Mouse (Mus musculus): ENCODE measurements at regions not wholly inside any gene's neighbourhood (a gene's known extent, or its start where the extent isn't known, plus 50 kb on each side); places are given as distances from the start of the nearest gene placed in this dataset.

GRCm38 (mm10) chr9:61808351-61809225 lies 105.8 kb downstream of the Rplp1 start:
- no peak overlapping the region for H3K4me2 ChIP-seq
- peak; percentile 87 for ATAC-seq (ENCODE audit: low FRiP score)
- H3K36me3 ChIP-seq (ENCODE audit: control insufficient read depth, insufficient read depth, low read length), result no peaks in the 10 kb centered on the region
- peaks cover 4% of the 10 kb centered on the region for H3K4me1 ChIP-seq (ENCODE audit: control insufficient read depth, insufficient read depth, low read length)
- no peak overlapping the region for H3K27ac ChIP-seq (ENCODE audit: low read depth, low read length)
- H3K4me3 ChIP-seq (ENCODE audit: low read depth, low read length), result no peak overlapping the region
- no peak overlapping the region for H3K9ac ChIP-seq (ENCODE audit: low read length)
- DNase-seq (ENCODE audit: low spot score, missing footprints), result peak; percentile 87
- H3K9me3 ChIP-seq (ENCODE audit: control insufficient read depth, low read length), result no peaks in the 10 kb centered on the region
- no peaks in the 10 kb centered on the region for H3K27me3 ChIP-seq (ENCODE audit: control insufficient read depth, insufficient read depth, low read length)
- WGBS, result 66% methylated on average over 12 of the region's 12 CpGs

- Histone ChIP-seq H3K9ac (ENCODE audit: low read length) (no peak overlapping the region), H3K36me3 (ENCODE audit: control insufficient read depth, insufficient read depth, low read length) (no peaks in the 10 kb centered on the region), H3K4me3 (ENCODE audit: low read depth, low read length) (no peak overlapping the region), H3K27me3 (ENCODE audit: control insufficient read depth, insufficient read depth, low read length) (no peaks in the 10 kb centered on the region; the same call in 1 of the 2 replicates), H3K9me3 (ENCODE audit: control insufficient read depth, low read length) (no peaks in the 10 kb centered on the region), H3K4me2 (no peak overlapping the region), H3K4me1 (ENCODE audit: control insufficient read depth, insufficient read depth, low read length) (peaks cover 5% of the 10 kb centered on the region), H3K27ac (ENCODE audit: low read depth, low read length) (no peak overlapping the region)
- DNase-seq (ENCODE audit: low spot score, missing footprints) (no peak), ATAC-seq (ENCODE audit: low FRiP score) (no peak)
- WGBS, result 96% methylated on average over 2 of the region's 2 CpGs
Measured at GRCm38 (mm10) chr9:61805971-61806370, 108.4 kb downstream of the Rplp1 start.

DNA sequence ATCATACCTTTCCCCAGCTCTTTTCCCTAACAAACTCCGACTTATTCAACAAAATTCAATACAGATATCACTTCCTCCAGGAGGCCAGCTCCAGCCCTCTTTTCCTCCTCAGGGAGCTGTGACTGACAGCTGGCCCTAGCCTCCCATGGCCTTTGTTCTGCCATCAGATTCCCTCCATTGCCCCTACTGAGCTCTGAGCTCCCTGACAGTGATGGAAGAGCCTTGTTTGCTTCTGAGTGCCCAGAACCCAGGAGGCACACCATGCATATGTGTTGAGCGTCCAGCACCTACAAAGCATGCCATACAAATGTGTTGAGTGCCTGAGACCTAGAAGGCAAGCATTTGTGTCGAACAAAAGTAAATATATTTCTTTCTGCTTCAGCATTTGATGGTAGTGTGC lies 110.8 kb downstream of the Rplp1 start:
- Histone ChIP-seq H3K4me1 (ENCODE audit: control insufficient read depth, insufficient read depth, low read length) (peaks cover 5% of the 10 kb centered on the region), H3K27me3 (ENCODE audit: control insufficient read depth, insufficient read depth, low read length) (no peaks in the 10 kb centered on the region; the same call in 1 of the 2 replicates), H3K27ac (ENCODE audit: low read depth, low read length) (no peak overlapping the region), H3K36me3 (ENCODE audit: control insufficient read depth, insufficient read depth, low read length) (no peaks in the 10 kb centered on the region), H3K9ac (ENCODE audit: low read length) (no peak overlapping the region), H3K4me2 (no peak overlapping the region), H3K4me3 (ENCODE audit: low read depth, low read length) (no peak overlapping the region), H3K9me3 (ENCODE audit: control insufficient read depth, low read length) (no peaks in the 10 kb centered on the region)
- no peak for ATAC-seq (ENCODE audit: low FRiP score)
- 52% methylated on average over 3 of the region's 3 CpGs for WGBS
- peak; percentile 84 for DNase-seq (ENCODE audit: low spot score, missing footprints)

GRCm38 (mm10) chr9:61802694-61803093 lies 111.6 kb downstream of the Rplp1 start:
- Histone ChIP-seq H3K4me3 (ENCODE audit: low read depth, low read length) (no peak overlapping the region), H3K9me3 (ENCODE audit: control insufficient read depth, low read length) (no peaks in the 10 kb centered on the region), H3K4me2 (no peak overlapping the region), H3K9ac (ENCODE audit: low read length) (no peak overlapping the region), H3K27ac (ENCODE audit: low read depth, low read length) (no peak overlapping the region), H3K4me1 (ENCODE audit: control insufficient read depth, insufficient read depth, low read length) (0 out of 2 replicates have a peak, but pooled peaks cover 3% of the 10 kb centered on the region), H3K36me3 (ENCODE audit: control insufficient read depth, insufficient read depth, low read length) (no peaks in the 10 kb centered on the region), H3K27me3 (ENCODE audit: control insufficient read depth, insufficient read depth, low read length) (no peaks in the 10 kb centered on the region; the same call in 1 of the 2 replicates)
- 74% methylated on average over 5 of the region's 5 CpGs for WGBS
- DNase-seq (ENCODE audit: low spot score, missing footprints) (no peak), ATAC-seq (ENCODE audit: low FRiP score) (no peak)

- WGBS, result 91% methylated on average over 1 of the region's 1 CpGs
Measured at GRCm38 (mm10) chr9:61799535-61799934, 114.8 kb downstream of the Rplp1 start.

DNA sequence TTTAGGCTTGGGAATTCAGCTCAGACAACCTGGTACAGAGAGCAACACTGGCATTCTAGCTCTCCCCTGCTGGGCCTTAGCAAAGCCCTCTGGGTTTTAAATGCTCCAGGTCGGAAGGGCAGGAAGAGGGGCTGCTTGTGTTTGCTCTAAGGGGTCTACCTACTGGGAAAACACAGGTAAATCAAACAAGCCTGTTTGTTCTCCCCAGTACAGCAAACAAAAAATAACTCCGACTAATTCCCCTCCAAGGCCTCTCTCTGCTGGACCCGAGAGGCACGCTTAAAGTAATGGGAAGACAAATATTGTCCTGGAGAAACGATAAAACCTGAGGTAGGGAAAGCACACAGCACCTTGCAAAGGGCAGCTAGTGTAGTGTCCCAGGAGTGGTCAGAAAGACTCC lies 118.4 kb downstream of the Rplp1 start:
- no peak overlapping the region for H3K27ac ChIP-seq (ENCODE audit: low read depth, low read length)
- ATAC-seq (ENCODE audit: low FRiP score) (no peak), DNase-seq (ENCODE audit: low spot score, missing footprints) (peak; percentile 54)
- WGBS, result 62% methylated on average over 5 of the region's 5 CpGs
- H3K36me3 ChIP-seq (ENCODE audit: control insufficient read depth, insufficient read depth, low read length), result no peaks in the 10 kb centered on the region
- H3K9me3 ChIP-seq (ENCODE audit: control insufficient read depth, low read length), result no peaks in the 10 kb centered on the region
- H3K27me3 ChIP-seq (ENCODE audit: control insufficient read depth, insufficient read depth, low read length), result no peaks in the 10 kb centered on the region
- H3K4me3 ChIP-seq (ENCODE audit: low read depth, low read length), result no peak overlapping the region
- no peak overlapping the region for H3K4me2 ChIP-seq
- no peaks in the 10 kb centered on the region for H3K4me1 ChIP-seq (ENCODE audit: control insufficient read depth, insufficient read depth, low read length)
- H3K9ac ChIP-seq (ENCODE audit: low read length), result no peak overlapping the region

More at GRCm38 (mm10) chr9:61799535-61799934, 114.8 kb downstream of the Rplp1 start:
- DNase-seq (ENCODE audit: low spot score, missing footprints) (peak; percentile 54), ATAC-seq (ENCODE audit: low FRiP score) (no peak)
- Histone ChIP-seq H3K9me3 (ENCODE audit: control insufficient read depth, low read length) (no peaks in the 10 kb centered on the region), H3K4me3 (ENCODE audit: low read depth, low read length) (no peak overlapping the region), H3K9ac (ENCODE audit: low read length) (no peak overlapping the region), H3K4me1 (ENCODE audit: control insufficient read depth, insufficient read depth, low read length) (0 out of 2 replicates have a peak, but pooled peaks cover 3% of the 10 kb centered on the region), H3K4me2 (no peak overlapping the region), H3K36me3 (ENCODE audit: control insufficient read depth, insufficient read depth, low read length) (no peaks in the 10 kb centered on the region), H3K27ac (ENCODE audit: low read depth, low read length) (no peak overlapping the region), H3K27me3 (ENCODE audit: control insufficient read depth, insufficient read depth, low read length) (no peaks in the 10 kb centered on the region; the same call in 1 of the 2 replicates)

- 75% methylated on average over 11 of the region's 11 CpGs for WGBS
- Histone ChIP-seq H3K9me3 (ENCODE audit: control insufficient read depth, low read length) (no peaks in the 10 kb centered on the region), H3K4me3 (ENCODE audit: low read depth, low read length) (no peak overlapping the region), H3K27me3 (ENCODE audit: control insufficient read depth, insufficient read depth, low read length) (no peaks in the 10 kb centered on the region), H3K36me3 (ENCODE audit: control insufficient read depth, insufficient read depth, low read length) (no peaks in the 10 kb centered on the region), H3K27ac (ENCODE audit: low read depth, low read length) (no peak overlapping the region), H3K4me1 (ENCODE audit: control insufficient read depth, insufficient read depth, low read length) (no peaks in the 10 kb centered on the region), H3K9ac (ENCODE audit: low read length) (no peak overlapping the region), H3K4me2 (no peak overlapping the region)
- no peak for DNase-seq (ENCODE audit: low spot score, missing footprints)
- no peak for ATAC-seq (ENCODE audit: low FRiP score)
Measured at GRCm38 (mm10) chr9:61791435-61792064, 122.8 kb downstream of the Rplp1 start.

DNA sequence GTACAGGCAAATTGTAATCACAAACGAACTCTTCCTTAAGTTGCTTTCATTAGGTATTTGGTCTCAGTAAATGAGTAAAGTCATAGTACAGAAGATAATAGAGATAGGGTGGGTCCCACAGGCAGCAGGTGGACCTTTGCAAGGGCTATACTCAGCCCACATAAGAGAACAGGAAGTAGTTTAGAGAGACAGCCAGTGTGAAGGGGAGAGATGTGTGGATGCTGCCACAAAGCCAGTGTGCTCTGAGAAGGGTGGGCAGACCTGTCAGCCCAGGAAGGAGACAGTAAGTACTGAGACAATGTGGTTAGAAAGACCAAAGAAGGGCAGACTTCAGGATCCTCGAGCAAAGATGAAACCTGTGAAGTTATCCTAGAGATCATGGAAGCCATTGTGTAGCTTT lies 123.5 kb downstream of the Rplp1 start:
- H3K4me3 ChIP-seq (ENCODE audit: low read depth, low read length), result no peak overlapping the region
- ATAC-seq (ENCODE audit: low FRiP score) (no peak), DNase-seq (ENCODE audit: low spot score, missing footprints) (no peak)
- H3K4me2 ChIP-seq, result no peak overlapping the region
- no peaks in the 10 kb centered on the region for H3K36me3 ChIP-seq (ENCODE audit: control insufficient read depth, insufficient read depth, low read length)
- no peaks in the 10 kb centered on the region for H3K9me3 ChIP-seq (ENCODE audit: control insufficient read depth, low read length)
- H3K27ac ChIP-seq (ENCODE audit: low read depth, low read length), result no peak overlapping the region
- H3K4me1 ChIP-seq (ENCODE audit: control insufficient read depth, insufficient read depth, low read length), result no peaks in the 10 kb centered on the region
- 72% methylated on average over 2 of the region's 2 CpGs for WGBS
- H3K27me3 ChIP-seq (ENCODE audit: control insufficient read depth, insufficient read depth, low read length), result no peaks in the 10 kb centered on the region
- H3K9ac ChIP-seq (ENCODE audit: low read length), result no peak overlapping the region
